Mouse (Mus musculus) cerebral cortex, adult 2 months (tissue): ENCODE data around the gene Slc45a3.

Experiments used
- WGBS: fragments of 180-500 bp; shearing (Covaris S2); methylation state at CpG from one replicate; pipeline ENCODE4 v1.1.7; 2018; 5-methylcytosine and 5-hydroxymethylcytosine counted together

Gene Slc45a3

DNA sequence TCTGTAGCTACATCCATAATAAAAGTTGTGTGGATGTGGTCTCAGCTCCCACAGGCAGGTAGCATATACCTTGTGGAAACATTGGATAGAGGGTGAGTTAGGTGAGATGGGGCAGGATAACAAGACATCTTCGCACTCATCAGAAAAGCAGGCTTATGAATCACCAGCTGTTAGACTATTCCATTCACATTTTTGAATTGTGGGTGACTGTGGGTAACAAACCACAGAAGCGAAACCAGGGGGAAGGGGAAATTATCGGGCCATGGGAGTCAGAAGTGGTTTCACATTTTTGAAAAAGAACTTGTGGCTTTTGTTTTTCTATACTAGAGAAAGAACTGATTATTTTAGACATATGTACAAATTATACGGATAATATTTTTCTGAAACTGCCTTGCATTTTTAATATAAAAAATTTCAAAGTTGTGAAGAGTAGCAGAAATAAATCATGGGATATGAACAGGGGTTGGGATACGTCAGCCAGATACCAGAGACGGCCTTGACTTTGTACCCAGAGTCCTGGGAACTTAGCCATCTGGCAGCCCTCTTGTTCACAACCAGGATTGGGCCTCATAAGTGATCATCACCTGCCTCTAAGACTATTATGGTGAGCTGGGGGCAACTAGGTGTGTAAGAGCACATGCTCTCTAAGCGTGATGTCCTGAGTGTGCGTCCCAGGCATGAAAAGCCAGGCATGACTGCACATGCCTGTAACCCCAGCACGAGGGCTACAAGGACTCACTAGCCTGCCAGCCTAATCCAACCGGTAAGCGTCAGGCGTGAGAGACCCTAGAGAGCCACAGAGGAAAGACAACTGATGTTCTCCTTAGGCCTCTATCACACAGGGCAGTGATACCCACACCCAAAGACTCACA, 30.6 kb downstream of the Slc45a3 start:
- 91% methylated on average over 12 of the region's 12 CpGs for WGBS

DNA sequence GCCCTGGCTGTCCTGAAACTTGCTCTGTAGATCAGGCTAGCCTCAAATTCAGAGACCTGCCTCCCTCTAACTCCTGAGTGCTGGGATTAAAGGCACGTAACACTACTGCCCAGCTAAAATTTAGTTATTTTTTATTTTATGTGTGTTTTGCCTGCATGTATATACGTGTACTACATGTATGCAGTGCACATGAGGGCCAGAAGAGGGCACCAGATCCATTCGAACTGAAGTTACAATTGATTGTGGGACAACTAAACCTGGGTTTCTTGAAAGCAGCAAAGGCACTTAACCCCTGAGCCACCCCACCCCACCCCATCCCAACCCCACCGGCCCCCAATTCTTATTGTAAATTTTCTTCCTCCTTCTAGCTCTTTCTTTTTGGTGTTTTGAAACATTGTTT, 32.3 kb downstream of the Slc45a3 start:
- 48% methylated on average over 4 of the region's 4 CpGs for WGBS

DNA sequence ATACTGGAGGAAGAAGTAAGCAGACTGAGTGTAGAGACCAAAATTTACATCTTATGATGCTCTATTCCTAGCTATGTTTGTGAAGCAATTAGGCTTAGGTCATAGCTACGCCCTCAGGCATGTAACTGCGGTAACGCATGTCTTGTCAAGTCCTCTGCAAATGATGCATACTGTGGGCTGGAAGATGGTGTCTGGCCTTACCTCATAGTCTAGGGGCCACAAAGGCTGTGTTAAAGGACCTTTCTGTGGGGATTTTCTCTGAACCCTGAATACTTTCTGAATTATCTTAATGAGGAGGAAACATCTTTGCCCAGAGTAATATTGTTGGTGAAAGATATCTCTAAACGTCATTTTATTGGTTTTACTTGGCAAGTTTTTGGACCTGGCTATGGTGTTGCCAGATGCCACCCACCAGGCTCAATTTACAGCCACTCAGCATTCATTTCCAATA, 39.1 kb downstream of the Slc45a3 start:
- WGBS: 84% methylated on average over 4 of the region's 4 CpGs

DNA sequence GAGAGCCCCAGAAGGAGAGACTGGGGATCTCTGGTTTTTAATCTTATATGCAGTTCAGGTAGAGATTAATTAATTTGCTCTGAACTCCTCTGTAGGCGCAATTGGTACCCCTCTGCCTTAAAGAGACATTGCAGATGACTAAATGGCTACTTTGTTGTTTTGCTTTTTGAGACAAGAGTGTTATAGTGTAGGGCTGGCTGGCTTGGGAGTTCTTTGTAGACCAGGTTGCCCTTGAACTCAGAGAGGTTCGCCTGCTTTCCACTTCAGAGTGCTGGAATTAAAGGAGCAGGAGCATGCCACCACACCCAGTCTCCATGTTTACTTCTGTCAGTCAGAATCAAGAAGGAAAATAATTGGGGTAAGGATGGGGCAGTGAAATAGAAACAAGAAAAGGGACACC, 40.3 kb downstream of the Slc45a3 start:
- 83% methylated on average over 2 of the region's 2 CpGs for WGBS

DNA sequence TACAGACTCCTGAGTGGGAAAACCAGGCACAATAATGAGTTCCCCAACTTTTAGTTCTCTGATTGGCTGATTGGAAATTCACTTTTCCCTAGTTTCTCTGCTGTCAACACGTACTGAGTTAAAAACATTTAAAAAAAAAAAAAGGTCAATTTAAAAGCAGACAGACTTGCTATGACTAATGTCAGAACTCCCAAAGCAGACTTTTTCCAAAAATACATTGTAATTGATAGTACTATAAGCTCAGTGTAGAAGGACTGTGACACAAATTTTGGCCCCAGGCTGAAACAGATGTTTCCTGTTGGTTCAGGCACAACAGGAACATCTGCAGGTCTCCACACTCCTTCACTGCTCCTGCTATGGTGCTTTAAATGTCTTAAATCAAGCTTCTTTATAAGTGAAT, 41.0 kb downstream of the Slc45a3 start:
- 27% methylated on average over 1 of the region's 1 CpGs for WGBS

DNA sequence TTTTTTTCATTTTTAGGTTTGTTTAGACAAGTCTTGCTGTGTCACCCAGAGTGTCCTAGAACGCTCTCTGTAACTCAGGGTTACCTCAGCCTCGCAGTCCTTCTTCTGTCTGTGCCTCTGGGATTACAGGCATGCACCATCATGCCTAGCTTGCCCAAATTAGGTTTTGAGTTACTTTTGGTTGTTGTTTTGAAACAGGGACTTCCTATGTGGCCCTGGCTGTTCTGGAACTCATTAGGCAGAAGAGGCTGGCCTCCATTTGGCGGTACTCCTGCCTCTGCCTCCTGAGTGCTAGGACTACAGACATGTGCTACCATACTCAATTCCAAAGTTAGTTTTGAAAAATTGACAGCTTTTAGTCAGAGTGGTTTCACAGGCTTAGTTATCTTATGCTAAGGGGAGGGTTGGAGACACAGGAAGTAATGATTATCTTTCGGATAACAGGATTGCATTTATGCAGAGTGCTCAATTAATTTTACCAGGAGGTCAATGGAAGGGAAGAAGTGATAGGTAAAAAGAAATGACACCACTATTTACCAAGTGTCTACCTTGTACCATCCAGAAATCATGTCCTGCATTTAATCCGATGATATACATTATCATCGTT, 41.9 kb downstream of the Slc45a3 start:
- 88% methylated on average over 6 of the region's 6 CpGs for WGBS

DNA sequence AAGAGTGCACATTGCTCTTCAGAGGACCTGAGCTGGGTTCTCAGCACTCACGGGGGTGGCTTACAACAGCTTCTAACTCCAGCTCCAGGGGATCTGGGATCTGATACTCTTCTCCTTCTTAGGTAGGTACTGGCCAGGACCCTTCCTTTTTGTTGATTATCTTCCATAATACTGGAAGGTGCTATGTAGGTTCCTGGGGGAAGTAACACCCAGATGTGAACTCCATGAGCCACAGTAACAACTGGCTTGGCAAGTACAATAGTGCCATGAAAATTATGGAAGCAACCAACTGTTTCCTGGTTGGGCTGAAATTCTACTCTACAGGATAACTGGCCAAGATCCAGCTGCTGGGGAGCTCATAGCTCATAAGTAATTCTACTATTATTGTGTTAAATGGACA, 42.7 kb downstream of the Slc45a3 start:
- WGBS: 84% methylated on average over 1 of the region's 1 CpGs

DNA sequence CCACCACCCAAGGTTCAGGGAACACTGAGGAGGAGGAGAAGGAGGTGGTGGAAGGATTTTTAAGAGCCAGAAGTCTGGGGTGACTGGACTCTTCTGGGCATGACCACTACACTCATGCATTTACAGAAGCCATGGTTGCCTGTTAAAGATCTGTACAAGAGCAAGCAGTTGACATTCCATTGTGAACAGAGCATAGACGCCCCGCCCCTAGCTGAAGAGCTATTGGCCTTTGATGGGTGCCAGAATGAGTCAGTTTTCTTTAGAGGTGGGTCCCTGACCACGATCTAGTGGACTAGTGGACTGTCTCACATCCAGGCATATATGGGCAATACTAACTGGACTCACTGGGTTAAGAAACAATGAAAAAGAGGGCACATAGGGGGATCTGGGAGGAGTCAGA, 43.3 kb downstream of the Slc45a3 start:
- 84% methylated on average over 3 of the region's 3 CpGs for WGBS

DNA sequence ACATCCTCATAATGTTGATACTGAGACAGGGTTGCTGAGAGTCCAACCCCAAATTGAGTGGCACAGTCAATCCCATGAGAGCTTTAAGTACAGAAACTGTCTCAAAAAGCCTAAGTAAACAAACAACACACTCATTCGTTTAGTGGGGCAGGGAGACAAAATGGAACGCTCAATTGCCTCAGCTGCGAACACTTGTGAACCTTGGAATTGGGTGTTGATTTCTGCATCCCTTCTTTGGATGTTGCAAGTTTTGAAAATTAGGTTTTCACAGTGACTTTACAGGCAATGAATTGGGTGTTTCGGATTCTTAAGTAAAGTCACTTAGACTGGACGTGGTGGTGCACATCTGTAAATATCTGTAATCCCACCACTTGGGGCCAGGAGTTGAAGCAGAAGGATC, 44.0 kb downstream of the Slc45a3 start:
- 22% methylated on average over 5 of the region's 5 CpGs for WGBS

DNA sequence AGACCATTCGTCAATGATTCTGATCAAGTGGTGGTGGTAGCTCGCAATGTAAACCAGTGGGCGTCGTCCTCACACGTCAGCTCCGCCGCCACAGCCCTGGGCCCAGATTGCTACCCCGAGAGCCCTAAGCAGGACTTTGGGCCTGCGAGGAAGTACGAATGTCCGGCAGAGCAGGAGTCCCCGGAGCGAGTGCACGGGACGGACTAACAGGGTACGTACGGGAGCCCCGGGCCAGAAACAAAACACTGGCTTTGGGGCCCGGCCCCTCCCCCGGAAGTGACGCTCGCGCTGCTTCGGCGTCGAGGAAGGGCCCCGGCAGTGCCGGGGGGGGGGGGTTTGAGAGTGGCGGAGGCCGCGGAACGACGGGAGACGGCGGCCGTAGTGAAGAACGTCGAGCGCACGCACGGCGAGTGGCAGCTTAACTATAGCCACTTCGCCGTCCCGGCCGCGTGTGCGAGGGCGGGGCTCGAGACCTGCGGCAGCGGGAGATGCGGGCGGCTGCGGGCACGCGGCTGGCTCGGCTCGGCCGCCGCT, 44.6 kb downstream of the Slc45a3 start, which contains the start of gene Elk4:
Gene Elk4, plus strand, starts transcription at position 326 of the 534 bp plus-strand sequence.
- WGBS: under 1% methylated on average over 59 of the region's 61 CpGs

DNA sequence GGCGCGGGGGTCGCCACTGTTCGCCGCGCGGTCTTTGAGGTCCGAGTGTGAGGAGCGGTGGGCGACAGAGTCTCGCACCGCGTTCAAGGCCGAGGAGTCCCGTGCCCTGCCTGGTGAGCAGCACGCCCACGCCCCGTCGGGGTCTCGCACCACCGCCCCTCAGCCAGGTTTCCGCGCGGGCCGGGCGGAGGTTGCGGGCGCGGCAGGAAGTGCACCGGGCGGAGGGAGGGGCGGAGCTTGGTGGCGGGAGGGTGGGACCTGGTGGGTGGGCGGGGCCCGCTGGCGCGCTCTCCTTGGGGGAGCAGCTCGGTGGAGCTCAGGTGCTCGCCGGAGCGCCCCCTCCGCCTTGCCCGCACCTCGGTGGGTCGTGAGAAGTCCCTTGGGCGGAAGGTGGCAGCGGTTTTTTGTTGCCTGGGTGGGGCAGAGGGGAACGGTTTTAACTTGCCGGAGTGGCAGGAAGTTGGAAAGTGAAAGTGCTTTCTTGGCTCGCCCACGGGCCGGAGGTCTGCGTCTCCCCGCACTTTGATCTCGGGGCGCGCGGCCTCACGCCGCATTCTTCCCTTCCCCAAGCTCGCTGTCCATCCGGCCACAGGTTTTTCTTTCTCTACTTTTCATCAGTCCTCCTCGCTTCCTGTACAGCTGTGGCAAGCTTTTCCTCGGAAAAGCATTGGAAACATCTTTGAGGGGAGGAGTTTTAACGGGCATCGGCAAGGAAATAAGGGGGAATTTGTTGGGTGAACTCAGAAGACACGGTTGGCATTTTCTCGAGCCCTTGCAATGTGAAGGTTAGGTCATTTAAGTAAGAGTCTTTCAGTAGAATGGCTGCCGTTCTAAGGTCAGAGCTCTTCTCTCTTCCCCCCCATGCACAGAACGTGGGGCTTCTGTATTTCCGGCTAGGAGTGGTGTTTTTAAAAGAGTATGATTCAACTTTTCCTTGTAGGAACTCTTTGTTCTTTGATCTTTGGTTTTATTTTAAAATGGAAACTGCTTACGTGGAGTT, 45.4 kb downstream of the Slc45a3 start:
- WGBS: under 1% methylated on average over 57 of the region's 72 CpGs

DNA sequence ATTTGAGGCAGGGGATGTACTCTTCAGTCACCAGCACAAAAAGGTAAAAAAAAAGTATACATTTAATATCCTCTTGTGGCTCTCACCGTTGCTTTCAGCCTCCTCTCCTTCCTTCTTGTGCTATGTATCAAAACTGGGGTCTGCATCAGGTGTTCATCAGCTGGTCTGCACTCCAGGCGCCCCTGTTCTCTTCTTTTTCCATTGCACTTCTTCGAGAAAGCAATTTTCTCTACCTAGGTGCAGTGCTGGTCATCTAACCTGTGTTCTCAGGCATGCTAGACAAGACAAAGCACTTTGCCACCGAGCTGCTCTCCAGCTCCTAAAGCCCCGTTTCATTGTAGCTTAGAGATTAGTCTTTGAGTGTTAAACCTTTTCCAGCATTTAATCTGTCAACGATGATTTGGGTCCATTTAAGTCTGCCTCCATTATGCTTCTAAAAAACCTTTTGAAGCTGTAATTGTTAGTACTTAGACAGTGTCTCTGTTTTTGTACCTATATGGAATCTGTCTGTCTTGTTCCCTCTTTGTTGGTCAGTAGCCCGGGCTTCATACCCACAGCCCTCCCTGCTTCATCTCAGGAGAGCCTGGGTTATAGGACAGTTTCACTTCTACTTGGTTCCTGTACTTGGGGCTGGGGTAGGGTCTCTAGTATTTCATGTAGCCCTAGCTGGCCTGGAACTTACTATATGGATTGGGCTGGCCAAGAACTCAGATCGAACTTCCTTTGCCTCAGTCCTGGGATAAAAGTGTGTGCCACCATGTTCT, 46.3 kb downstream of the Slc45a3 start:
- 36% methylated on average over 8 of the region's 8 CpGs for WGBS

DNA sequence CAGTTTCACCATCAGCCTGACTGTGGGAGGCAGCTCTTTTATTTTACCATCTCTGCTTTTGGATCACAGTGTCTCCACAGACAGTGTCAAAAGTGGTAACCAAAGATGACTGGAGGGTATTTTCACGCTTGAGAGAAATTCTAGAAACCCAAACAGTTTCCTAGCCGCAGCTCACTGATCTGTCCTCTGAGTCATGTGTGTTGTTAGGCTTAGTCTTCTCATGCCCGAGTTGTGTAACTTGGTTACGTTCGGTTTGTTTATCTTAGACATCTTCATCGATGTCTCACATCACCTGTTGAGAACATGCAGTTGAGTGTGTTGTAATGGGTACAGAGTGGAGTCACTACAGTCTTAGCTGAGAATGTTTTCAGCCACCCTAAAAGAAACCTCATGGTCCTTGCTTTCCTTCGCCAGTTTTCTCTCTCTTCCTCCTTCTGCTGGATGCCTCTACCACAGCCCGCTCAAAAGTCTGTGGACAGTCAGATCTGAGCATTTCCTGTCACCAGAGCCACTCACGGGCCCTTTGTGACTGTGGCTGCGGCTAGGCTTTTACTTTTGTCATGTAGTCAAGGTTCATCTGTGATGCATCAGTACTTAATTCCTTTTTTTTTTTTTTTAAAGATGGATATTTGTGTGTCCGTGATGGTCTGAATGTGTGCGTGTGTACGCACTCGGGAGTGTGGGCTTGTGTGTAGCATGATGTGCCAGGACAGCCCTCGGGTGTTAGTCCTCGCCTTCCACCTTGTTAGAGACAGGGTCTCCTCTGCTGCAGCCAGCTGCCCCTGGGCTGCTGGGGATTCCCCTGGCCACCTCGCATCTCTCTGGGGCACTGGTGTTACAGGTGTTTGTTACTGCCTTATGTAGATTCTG, 48.1 kb downstream of the Slc45a3 start:
- WGBS: 69% methylated on average over 17 of the region's 17 CpGs

DNA sequence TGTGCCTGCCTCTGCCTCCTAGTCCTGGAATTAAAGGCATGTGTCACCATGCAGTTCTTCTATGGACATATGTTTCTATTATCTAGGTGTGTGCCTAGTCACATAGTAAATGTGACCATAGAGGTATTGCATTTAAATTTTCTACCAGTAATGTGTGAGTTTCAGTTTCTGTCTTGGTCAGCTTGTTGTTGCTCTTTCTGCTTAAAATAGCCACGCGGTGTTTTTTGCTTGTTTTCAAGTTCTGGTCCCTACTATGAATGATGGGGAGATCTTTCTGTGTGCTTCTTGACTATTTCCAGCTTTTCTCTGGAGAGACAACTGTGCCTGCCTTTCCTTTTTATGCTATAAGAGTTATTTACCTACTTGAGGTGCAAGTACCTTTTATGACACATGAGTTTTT, 49.0 kb downstream of the Slc45a3 start:
- 51% methylated on average over 2 of the region's 2 CpGs for WGBS

DNA sequence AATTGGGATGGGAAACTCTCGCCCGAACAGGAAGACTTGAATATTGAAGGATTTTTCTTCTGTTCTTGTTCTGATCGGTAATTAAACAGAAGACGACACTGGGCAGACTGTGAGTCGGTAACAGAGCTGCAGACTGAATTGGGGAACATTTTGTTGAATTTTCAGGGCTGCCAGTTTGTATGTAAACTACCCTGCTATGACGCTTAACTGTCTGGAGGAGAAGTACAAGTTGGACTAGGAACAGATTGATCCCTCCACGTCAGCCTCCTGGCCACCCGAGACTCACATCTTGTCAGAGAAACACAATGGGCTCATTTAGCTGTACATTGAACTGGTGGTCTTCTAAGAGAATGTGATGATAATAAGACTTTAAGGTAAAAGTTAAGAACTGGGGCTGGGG, 50.1 kb downstream of the Slc45a3 start:
- 55% methylated on average over 8 of the region's 8 CpGs for WGBS

DNA sequence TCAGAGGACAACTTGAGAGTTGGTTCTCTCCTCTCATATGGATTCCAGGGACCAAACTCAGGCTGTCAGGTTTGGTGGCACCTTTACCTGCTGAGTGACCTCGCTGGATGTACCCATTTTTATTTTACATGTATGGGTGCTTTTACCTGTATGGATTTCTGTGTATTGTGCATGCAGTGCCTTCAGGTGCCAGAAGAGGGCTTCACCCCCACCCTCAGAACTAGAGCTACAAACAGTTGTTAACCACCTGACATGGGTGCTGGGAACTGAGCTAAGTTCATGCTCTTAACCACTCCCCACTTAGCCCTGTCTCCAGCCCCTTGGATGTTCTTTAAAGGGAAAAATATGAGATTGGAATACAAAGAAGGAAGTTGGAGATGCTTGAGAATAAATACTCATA, 52.0 kb downstream of the Slc45a3 start:
- 95% methylated on average over 1 of the region's 1 CpGs for WGBS

DNA sequence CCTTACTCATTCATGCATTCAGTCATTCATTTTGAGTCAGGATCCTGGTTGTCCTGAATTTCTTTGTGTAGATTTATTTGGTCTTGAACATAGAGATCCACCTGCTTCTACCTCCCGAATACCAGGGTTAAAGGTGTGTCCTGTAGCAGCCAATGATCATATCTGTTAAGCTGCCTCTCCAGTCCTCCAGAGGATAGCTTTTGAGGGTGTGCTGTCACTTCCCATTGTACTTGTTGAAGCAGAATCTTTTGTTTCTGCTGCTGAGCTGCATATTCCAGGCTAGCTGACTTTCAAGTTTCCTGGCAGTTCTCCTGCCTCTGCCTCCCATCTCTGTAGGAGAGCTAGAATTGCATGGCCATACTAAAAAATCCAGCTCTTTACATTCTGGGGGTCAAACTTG, 53.9 kb downstream of the Slc45a3 start:
- 95% methylated on average over 1 of the region's 1 CpGs for WGBS

DNA sequence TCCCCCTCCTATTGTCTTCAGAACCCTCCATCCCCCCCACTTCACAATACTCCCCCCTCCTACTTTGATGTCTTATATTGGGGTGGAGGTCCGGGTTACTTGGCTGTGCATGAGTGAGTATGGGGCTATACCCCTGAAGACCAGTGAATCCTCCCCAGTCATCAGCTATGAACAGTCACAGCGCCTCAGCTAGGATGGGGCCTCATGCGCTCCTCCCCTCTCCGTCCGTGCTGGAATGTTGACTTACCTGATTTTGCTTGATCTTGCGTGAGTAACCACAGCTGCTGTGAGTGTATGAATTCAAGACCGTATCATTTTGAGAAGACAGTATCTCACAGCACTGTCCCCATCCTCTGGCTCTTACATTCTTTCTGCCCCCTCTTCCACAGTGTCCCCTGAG, 57.1 kb downstream of the Slc45a3 start:
- WGBS: 93% methylated on average over 7 of the region's 7 CpGs

DNA sequence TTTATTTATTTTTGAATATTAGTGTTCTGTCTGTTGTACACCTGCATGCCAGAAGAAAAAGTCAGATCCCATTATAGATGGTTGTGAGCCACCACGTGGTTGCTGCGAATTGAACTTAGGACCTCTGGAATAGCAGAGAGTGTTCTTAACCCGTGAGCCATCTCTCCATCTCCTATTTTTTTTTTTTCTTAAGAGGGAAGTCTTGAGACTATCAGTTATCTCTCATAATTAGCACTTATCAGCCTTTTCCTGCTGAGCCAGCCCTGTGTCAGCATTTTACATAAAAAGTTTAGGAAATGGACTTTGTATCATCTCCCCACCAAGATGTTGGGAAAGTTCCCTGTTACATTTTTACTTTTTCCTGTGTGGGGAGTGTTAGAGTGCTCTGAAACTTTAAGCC, 59.3 kb downstream of the Slc45a3 start:
- WGBS: 95% methylated on average over 3 of the region's 3 CpGs
